Mouse (Mus musculus): ENCODE measurements around the gene Fzd5.

The Fzd5 gene

DNA sequence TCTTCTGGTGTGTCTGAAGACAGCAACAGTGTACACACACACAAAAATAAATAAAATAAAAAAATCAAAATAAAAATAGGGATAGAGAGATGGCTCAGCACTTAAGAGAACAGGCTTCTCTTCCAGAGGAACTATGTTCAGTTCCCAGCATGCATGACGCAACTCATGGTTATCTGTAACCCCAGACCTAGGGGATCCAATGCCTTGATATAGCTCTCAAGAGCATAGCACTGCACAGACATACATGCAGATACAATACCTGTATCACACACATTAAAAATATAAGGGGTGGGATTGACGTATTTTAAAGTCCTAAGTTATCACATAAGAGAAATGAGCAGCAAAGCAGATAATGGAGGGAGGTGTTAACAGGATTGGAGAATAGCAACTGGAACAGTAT is 53.1 kb downstream of the Fzd5 start:
- DNase-seq (ENCODE audit: low spot score) = no peak

- DNase-seq (ENCODE audit: low spot score) = no peak
These were observed 54.5 kb downstream of the Fzd5 start for GRCm38 (mm10) chr1:64683039-64683438.

GRCm38 (mm10) chr1:64681499-64681898 is 56.1 kb downstream of the Fzd5 start:
- DNase-seq (ENCODE audit: low spot score) = no peak

Measured in adipocyte (in vitro differentiated cells).